8 mouse cellular contexts compared by ENCODE assay signal in the genomic region with DNA sequence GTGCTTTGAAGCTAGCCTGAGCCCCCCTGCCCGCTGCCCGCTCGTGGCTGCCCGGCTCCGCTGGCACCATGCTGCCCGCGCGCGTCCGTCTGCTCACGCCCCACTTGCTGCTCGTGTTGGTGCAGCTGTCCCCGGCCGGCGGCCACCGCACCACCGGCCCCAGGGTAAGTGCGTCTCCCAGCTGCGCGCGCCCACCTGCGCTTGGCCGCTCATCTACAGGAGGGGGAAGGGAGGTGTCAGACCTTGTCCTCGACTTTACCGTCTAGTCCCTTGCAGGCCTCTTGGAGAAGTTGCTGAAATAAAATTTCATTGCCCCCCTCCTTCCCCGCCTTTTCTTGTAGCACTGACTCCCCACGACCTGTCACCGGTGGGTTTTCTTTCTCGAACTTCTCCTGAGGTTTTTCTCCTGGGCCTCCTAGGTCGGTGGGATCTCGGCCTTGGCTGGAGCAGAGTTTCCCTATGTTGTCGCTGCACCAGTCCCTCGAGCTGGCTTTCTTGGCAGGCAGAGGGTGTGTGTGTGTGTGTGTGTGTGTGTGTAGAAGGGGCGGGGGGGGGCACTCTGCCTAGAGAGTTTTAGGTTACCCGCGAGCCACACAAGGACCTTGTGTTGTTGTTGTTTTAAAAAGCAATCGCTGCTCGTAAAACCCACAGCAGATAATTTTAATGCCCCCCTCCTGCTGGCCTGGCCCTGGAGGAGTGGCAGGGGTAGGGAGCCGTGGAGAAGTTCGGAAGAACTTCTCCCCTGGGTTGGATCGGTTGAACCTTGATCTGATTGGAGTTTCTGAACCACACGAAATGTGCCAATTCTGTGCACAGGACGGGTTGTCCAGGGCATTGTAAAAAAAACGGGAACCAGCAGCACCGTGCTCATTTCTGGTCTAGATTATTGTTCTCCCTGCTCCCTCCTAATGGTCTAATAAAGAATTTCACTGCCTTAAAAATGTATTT. TPM values are rescaled to one million over a fixed set of nuclear protein-coding genes. Genes with fewer than 3 reads are reported as not detected.
DNase-seq lines count a peak whose midpoint lies in the region; ATAC-seq and TF ChIP-seq lines count a peak whose summit lies in the region.

No protein-coding gene starts in this region.

- H3K4me3 ChIP-seq in heart, adult 2 months, result peak overlapping the region; percentile 32
- H3K4me3 ChIP-seq in forebrain, postnatal 0 days (ENCODE audit: low read depth, low read length), result peak overlapping the region; percentile 68
- H3K4me3 ChIP-seq in limb, embryonic 12.5 days (replicated peaks), result peak overlapping the region; percentile 68
- H3K4me3 ChIP-seq in small intestine, adult 2 months (ENCODE audit: low read depth, low read length), result peak overlapping the region; percentile 38

- no peak overlapping the region for H3K27ac ChIP-seq in heart, adult 2 months
- no peak overlapping the region for H3K27ac ChIP-seq in forebrain, postnatal 0 days (ENCODE audit: low read depth, low read length)
- peak overlapping the region; percentile 64 for H3K27ac ChIP-seq in limb, embryonic 12.5 days
- no peak overlapping the region for H3K27ac ChIP-seq in small intestine, adult 2 months (ENCODE audit: insufficient read depth, low read depth, low read length)

- no peaks in the 10 kb centered on the region for H3K79me2 ChIP-seq in heart, adult 2 months (replicated peaks; ENCODE audit: control insufficient read depth, insufficient read depth, low read length)

- H3K9ac ChIP-seq in heart, adult 2 months (ENCODE audit: low read depth, low read length), result peak overlapping the region; percentile 52; the same call in 1 of the 2 replicates
- peak overlapping the region; percentile 66 for H3K9ac ChIP-seq in forebrain, postnatal 0 days
- H3K9ac ChIP-seq in limb, embryonic 12.5 days (replicated peaks), result peak overlapping the region; percentile 63

- intact Hi-C loops in heart, adult 2 months (cut with DNase I), result no loop called here
- intact Hi-C loops in heart, postnatal 14 days (cut with DNase I), result no loop called here

- TF ChIP-seq POLR2A in heart, adult 2 months (IDR thresholded peaks at IDR 0.05; ENCODE audit: insufficient read depth, low read depth, low read length), result no peak
- no peak for TF ChIP-seq POLR2A in small intestine, adult 2 months (IDR thresholded peaks at IDR 0.05; ENCODE audit: low read depth, low read length)

- TF ChIP-seq EP300 in heart, adult 2 months (IDR thresholded peaks at IDR 0.05; ENCODE audit: insufficient read depth, low read depth, low read length), result no peak

- H3K4me1 ChIP-seq in heart, adult 2 months (ENCODE audit: control insufficient read depth, insufficient read depth, low read length), result no peaks in the 10 kb centered on the region
- no peaks in the 10 kb centered on the region for H3K4me1 ChIP-seq in forebrain, postnatal 0 days (ENCODE audit: insufficient read depth)
- H3K4me1 ChIP-seq in limb, embryonic 12.5 days (replicated peaks), result peaks cover 39% of the 10 kb centered on the region
- H3K4me1 ChIP-seq in small intestine, adult 2 months (ENCODE audit: control insufficient read depth, insufficient read depth, insufficient read length, low read length), result no peaks in the 10 kb centered on the region

- TF ChIP-seq CTCF in heart, adult 2 months (IDR thresholded peaks at IDR 0.05), result no peak
- no peak for TF ChIP-seq CTCF in forebrain, postnatal 0 days (IDR thresholded peaks at IDR 0.05; ENCODE audit: low read depth)
- no peak for TF ChIP-seq CTCF in small intestine, adult 2 months (IDR thresholded peaks at IDR 0.05; ENCODE audit: extremely low read depth, insufficient read length, insufficient replicate concordance, low read depth, low read length)

- ATAC-seq in forebrain, postnatal 0 days, result peak; percentile 70
- ATAC-seq in limb, embryonic 12.5 days (ENCODE audit: insufficient number of reproducible peaks, insufficient read depth, low FRiP score, low TSS enrichment, low read depth), result peak; percentile 77
- no peak for ATAC-seq in inflammation-experienced regulatory T-cells, adult 6 months

- H3K4me2 ChIP-seq in forebrain, postnatal 0 days (ENCODE audit: low read depth), result peak overlapping the region; percentile 97
- peak overlapping the region; percentile 94 for H3K4me2 ChIP-seq in limb, embryonic 12.5 days

- H3K27me3 ChIP-seq in heart, adult 2 months (ENCODE audit: control insufficient read depth, insufficient read depth, low read length), result peaks cover 7% of the 10 kb centered on the region
- no peaks in the 10 kb centered on the region for H3K27me3 ChIP-seq in forebrain, postnatal 0 days (ENCODE audit: insufficient read depth, low read length)
- peaks cover 56% of the 10 kb centered on the region for H3K27me3 ChIP-seq in limb, embryonic 12.5 days
- H3K27me3 ChIP-seq in small intestine, adult 2 months (ENCODE audit: control insufficient read depth, insufficient read depth, low read length), result peaks cover 26% of the 10 kb centered on the region

- no peaks in the 10 kb centered on the region for H3K9me3 ChIP-seq in forebrain, postnatal 0 days (ENCODE audit: low read length)
- H3K9me3 ChIP-seq in limb, embryonic 12.5 days, result no peaks in the 10 kb centered on the region

- WGBS in heart, adult 2 months, result 7% methylated on average over 45 of the region's 45 CpGs
- 5% methylated on average over 45 of the region's 45 CpGs for WGBS in forebrain, postnatal 0 days
- 1% methylated on average over 45 of the region's 45 CpGs for WGBS in limb, embryonic 12.5 days
- 5% methylated on average over 45 of the region's 45 CpGs for WGBS in small intestine, adult 2 months

- H3K36me3 ChIP-seq in heart, adult 2 months (ENCODE audit: control insufficient read depth, insufficient read depth, low read length), result no peaks in the 10 kb centered on the region
- no peaks in the 10 kb centered on the region for H3K36me3 ChIP-seq in forebrain, postnatal 0 days (ENCODE audit: insufficient read depth)
- H3K36me3 ChIP-seq in limb, embryonic 12.5 days, result no peaks in the 10 kb centered on the region
- no peaks in the 10 kb centered on the region for H3K36me3 ChIP-seq in small intestine, adult 2 months (ENCODE audit: control insufficient read depth, insufficient read depth, low read length)

- DNase-seq in heart, adult 2 months, result peak in 1 of 2 experiments; percentile 12
- DNase-seq in heart, postnatal 14 days, result no peak
- peak; percentile 9 for DNase-seq in urinary bladder, postnatal 14 days (ENCODE audit: low spot score)
- no peak for DNase-seq in urinary bladder, adult 2 months (ENCODE audit: low spot score)
- no peak for DNase-seq in forebrain, postnatal 0 days

RNA-seq across cellular contexts. Expression of gene Smoc1, which starts 0.7 kb away (rescaled TPM):
- total RNA-seq in heart, adult 2 months (2021), result 1 to 10 TPM; 4.8 to 6.2 TPM
- polyA plus RNA-seq in heart, adult 2 months (2012; rRNA removed), result 6.9 and 8.0 TPM in 2 replicates
- total RNA-seq in heart, postnatal 14 days (2021), result 1 to 10 TPM; 5.5 to 7.5 TPM
- 9.5 and 9.8 TPM in 2 replicates for polyA plus RNA-seq in urinary bladder, adult 2 months (2012; rRNA removed)
- 9.5 and 16.9 TPM in 2 replicates for total RNA-seq in forebrain, postnatal 0 days (2014; rRNA removed)
- polyA plus RNA-seq in forebrain, postnatal 0 days (2015; fragmentation: Nextera tagmentation; extraction: Ambion mirVana), result 7.9 and 12.3 TPM in 2 replicates
- polyA plus RNA-seq in limb, embryonic 12.5 days (2016; fragmentation: Nextera tagmentation; extraction: Ambion mirVana), result 11.4 and 13.1 TPM in 2 replicates
- polyA plus RNA-seq in small intestine, adult 2 months (2012; rRNA removed), result 3.8 and 4.4 TPM in 2 replicates
- under 1 TPM in 1 of 3 experiments, not detected in 2; 0.32 TPM for polyA plus RNA-seq in inflammation-experienced regulatory T-cells, adult 6 months (2017; shearing (Covaris generic))

RNA-seq across cellular contexts. Expression of gene Slc10a1, which starts 58.8 kb away (rescaled TPM):
- not detected for total RNA-seq in heart, adult 2 months (2021)
- 0.61 TPM in 1 of 2 replicates, not detected in the other for polyA plus RNA-seq in heart, adult 2 months (2012; rRNA removed)
- not detected for total RNA-seq in heart, postnatal 14 days (2021)
- not detected in 2 replicates for polyA plus RNA-seq in urinary bladder, adult 2 months (2012; rRNA removed)
- total RNA-seq in forebrain, postnatal 0 days (2014; rRNA removed), result not detected in 2 replicates
- not detected in 2 replicates for polyA plus RNA-seq in forebrain, postnatal 0 days (2015; fragmentation: Nextera tagmentation; extraction: Ambion mirVana)
- polyA plus RNA-seq in limb, embryonic 12.5 days (2016; fragmentation: Nextera tagmentation; extraction: Ambion mirVana), result 1.0 and 1.5 TPM in 2 replicates
- polyA plus RNA-seq in small intestine, adult 2 months (2012; rRNA removed), result not detected in 2 replicates
- polyA plus RNA-seq in inflammation-experienced regulatory T-cells, adult 6 months (2017; shearing (Covaris generic)), result 1 to 10 TPM; 1.3 to 2.6 (median 1.9) TPM
